Mouse (Mus musculus): ENCODE measurements around the gene Mmgt1. TPM values are rescaled to one million over a fixed set of nuclear protein-coding genes. Genes with fewer than 3 reads are reported as not detected.

Mmgt1 gene
- polyA plus RNA-seq (2015; fragmentation: Nextera tagmentation; extraction: Ambion mirVana) = 9.5 and 12.8 TPM in 2 replicates

GRCm38 (mm10) chrX:56597887-56598640 is at the start of gene Mmgt1:
Gene Mmgt1, minus strand, starts transcription at chrX:56598069.
- DNase-seq (peak; percentile 91), ATAC-seq (ENCODE audit: low read depth) (peak; percentile 96)
- Histone ChIP-seq H3K9me3 (replicated peaks) (no peaks in the 10 kb centered on the region), H3K27me3 (no peaks in the 10 kb centered on the region), H3K4me3 (replicated peaks) (peak within 1 kb of the TSS; percentile 79), H3K4me1 (replicated peaks) (peaks cover 14% of the 10 kb centered on the region), H3K4me2 (peak within 1 kb of the TSS; percentile 68), H3K36me3 (no peaks in the 10 kb centered on the region; the same call in 1 of the 2 replicates), H3K27ac (peak within 1 kb of the TSS; percentile 73), H3K9ac (peak within 1 kb of the TSS; percentile 86)
- 9% methylated on average over 44 of the region's 44 CpGs for WGBS (ENCODE audit: insufficient replicate concordance)

- H3K9me3 ChIP-seq (replicated peaks) = no peaks in the 10 kb centered on the region
- DNase-seq (no peak), ATAC-seq (ENCODE audit: low read depth) (no peak)
- H3K4me2 ChIP-seq = no peak overlapping the region
- no peaks in the 10 kb centered on the region for H3K27me3 ChIP-seq
- H3K4me3 ChIP-seq (replicated peaks) = no peak overlapping the region
- no peaks in the 10 kb centered on the region for H3K36me3 ChIP-seq
- WGBS (ENCODE audit: insufficient replicate concordance) = 14% methylated on average over 1 of the region's 1 CpGs
- H3K9ac ChIP-seq = no peak overlapping the region
- H3K27ac ChIP-seq = no peak overlapping the region
- no peaks in the 10 kb centered on the region for H3K4me1 ChIP-seq (replicated peaks)
Observed at GRCm38 (mm10) chrX:56640066-56640465, 42.2 kb upstream of the Mmgt1 start.

GRCm38 (mm10) chrX:56636185-56636584 is 38.3 kb upstream of the Mmgt1 start:
- Histone ChIP-seq H3K36me3 (0 out of 2 replicates have a peak, but pooled peaks cover 3% of the 10 kb centered on the region), H3K4me1 (replicated peaks) (no peaks in the 10 kb centered on the region), H3K27me3 (no peaks in the 10 kb centered on the region), H3K4me2 (no peak overlapping the region), H3K4me3 (replicated peaks) (no peak overlapping the region), H3K9me3 (replicated peaks) (no peaks in the 10 kb centered on the region), H3K9ac (no peak overlapping the region), H3K27ac (no peak overlapping the region)
- DNase-seq (no peak), ATAC-seq (ENCODE audit: low read depth) (no peak)
- WGBS (ENCODE audit: insufficient replicate concordance) = 73% methylated on average over 5 of the region's 5 CpGs

- Histone ChIP-seq H3K27ac (no peak overlapping the region), H3K4me3 (replicated peaks) (no peak overlapping the region), H3K4me2 (no peak overlapping the region), H3K9me3 (replicated peaks) (no peaks in the 10 kb centered on the region), H3K36me3 (no peaks in the 10 kb centered on the region), H3K4me1 (replicated peaks) (peaks cover 42% of the 10 kb centered on the region), H3K9ac (no peak overlapping the region), H3K27me3 (no peaks in the 10 kb centered on the region)
- DNase-seq = no peak
- 40% methylated on average over 2 of the region's 2 CpGs for WGBS (ENCODE audit: insufficient replicate concordance)
- peak; percentile 77 for ATAC-seq (ENCODE audit: low read depth)
Observed at GRCm38 (mm10) chrX:56615236-56615635, 17.4 kb upstream of the Mmgt1 start.

- Histone ChIP-seq H3K9ac (peak overlapping the region; percentile 80), H3K4me1 (replicated peaks) (peaks cover 56% of the 10 kb centered on the region), H3K27ac (no peak overlapping the region), H3K4me3 (replicated peaks) (peak overlapping the region; percentile 72), H3K36me3 (no peaks in the 10 kb centered on the region), H3K4me2 (peak overlapping the region; percentile 78), H3K27me3 (no peaks in the 10 kb centered on the region), H3K9me3 (replicated peaks) (no peaks in the 10 kb centered on the region)
- WGBS (ENCODE audit: insufficient replicate concordance) = 11% methylated on average over 13 of the region's 13 CpGs
- no peak for DNase-seq
- ATAC-seq (ENCODE audit: low read depth) = no peak
Observed at GRCm38 (mm10) chrX:56610318-56610694, 12.4 kb upstream of the Mmgt1 start.

- DNase-seq (peak; percentile 70), ATAC-seq (ENCODE audit: low read depth) (peak; percentile 95)
- Histone ChIP-seq H3K36me3 (no peaks in the 10 kb centered on the region), H3K27me3 (no peaks in the 10 kb centered on the region), H3K9me3 (replicated peaks) (no peaks in the 10 kb centered on the region), H3K4me3 (replicated peaks) (peak within 1 kb of the TSS; percentile 72), H3K4me1 (replicated peaks) (peaks cover 51% of the 10 kb centered on the region), H3K9ac (peak within 1 kb of the TSS; percentile 80), H3K27ac (peak within 1 kb of the TSS; percentile 74), H3K4me2 (peak within 1 kb of the TSS; percentile 78)
- WGBS (ENCODE audit: insufficient replicate concordance) = 14% methylated on average over 24 of the region's 50 CpGs
Observed at GRCm38 (mm10) chrX:56609623-56610317, 11.9 kb upstream of the Mmgt1 start, which contains the start of gene Slc9a6. Gene Slc9a6, plus strand, starts transcription at chrX:56609757.

GRCm38 (mm10) chrX:56609285-56609622 is 11.4 kb upstream of the Mmgt1 start:
- H3K4me1 ChIP-seq (replicated peaks) = peaks cover 46% of the 10 kb centered on the region
- no peaks in the 10 kb centered on the region for H3K36me3 ChIP-seq
- DNase-seq = no peak
- H3K27me3 ChIP-seq = no peaks in the 10 kb centered on the region
- WGBS (ENCODE audit: insufficient replicate concordance) = 22% methylated on average over 7 of the region's 7 CpGs
- no peaks in the 10 kb centered on the region for H3K9me3 ChIP-seq (replicated peaks)
- peak overlapping the region; percentile 78 for H3K4me2 ChIP-seq
- H3K4me3 ChIP-seq (replicated peaks) = peak overlapping the region; percentile 72
- peak; percentile 30 for ATAC-seq (ENCODE audit: low read depth)
- H3K9ac ChIP-seq = peak overlapping the region; percentile 80
- H3K27ac ChIP-seq = peak overlapping the region; percentile 32; the same call in 1 of the 2 replicates

GRCm38 (mm10) chrX:56607032-56607710 is 9.3 kb upstream of the Mmgt1 start:
- Histone ChIP-seq H3K4me1 (replicated peaks) (peaks cover 46% of the 10 kb centered on the region), H3K4me2 (no peak overlapping the region), H3K36me3 (no peaks in the 10 kb centered on the region), H3K27me3 (no peaks in the 10 kb centered on the region), H3K9ac (no peak overlapping the region), H3K4me3 (replicated peaks) (no peak overlapping the region), H3K9me3 (replicated peaks) (no peaks in the 10 kb centered on the region), H3K27ac (0 out of 2 replicates have a peak overlapping the region, but pooled peaks have one; percentile 18)
- no peak for DNase-seq
- ATAC-seq (ENCODE audit: low read depth) = no peak
- 28% methylated on average over 7 of the region's 7 CpGs for WGBS (ENCODE audit: insufficient replicate concordance)

GRCm38 (mm10) chrX:56606536-56606935 is 8.7 kb upstream of the Mmgt1 start:
- Histone ChIP-seq H3K9ac (no peak overlapping the region), H3K4me3 (replicated peaks) (no peak overlapping the region), H3K4me1 (replicated peaks) (peaks cover 46% of the 10 kb centered on the region), H3K4me2 (no peak overlapping the region), H3K9me3 (replicated peaks) (no peaks in the 10 kb centered on the region), H3K27ac (peak overlapping the region; percentile 18; the same call in 1 of the 2 replicates), H3K27me3 (no peaks in the 10 kb centered on the region), H3K36me3 (no peaks in the 10 kb centered on the region)
- ATAC-seq (ENCODE audit: low read depth) = no peak
- DNase-seq = no peak
- WGBS (ENCODE audit: insufficient replicate concordance) = 50% methylated on average over 2 of the region's 2 CpGs

- Histone ChIP-seq H3K27ac (peak overlapping the region; percentile 73), H3K27me3 (no peaks in the 10 kb centered on the region), H3K9ac (peak overlapping the region; percentile 86), H3K4me1 (replicated peaks) (peaks cover 14% of the 10 kb centered on the region), H3K9me3 (replicated peaks) (no peaks in the 10 kb centered on the region), H3K4me2 (peak overlapping the region; percentile 68), H3K4me3 (replicated peaks) (peak overlapping the region; percentile 79), H3K36me3 (no peaks in the 10 kb centered on the region; the same call in 1 of the 2 replicates)
- ATAC-seq (ENCODE audit: low read depth) (peak; percentile 54), DNase-seq (no peak)
- WGBS (ENCODE audit: insufficient replicate concordance) = 8% methylated on average over 25 of the region's 25 CpGs
Observed at GRCm38 (mm10) chrX:56597219-56597886, 516 bp downstream of the Mmgt1 start.

GRCm38 (mm10) chrX:56578200-56578599 is 19.7 kb downstream of the Mmgt1 start:
- H3K9ac ChIP-seq = no peak overlapping the region
- no peak for ATAC-seq (ENCODE audit: low read depth)
- no peaks in the 10 kb centered on the region for H3K27me3 ChIP-seq
- no peak for DNase-seq
- no peaks in the 10 kb centered on the region for H3K4me1 ChIP-seq (replicated peaks)
- no peak overlapping the region for H3K4me2 ChIP-seq
- H3K4me3 ChIP-seq (replicated peaks) = no peak overlapping the region
- no peak overlapping the region for H3K27ac ChIP-seq
- H3K36me3 ChIP-seq = no peaks in the 10 kb centered on the region
- no peaks in the 10 kb centered on the region for H3K9me3 ChIP-seq (replicated peaks)
- 66% methylated on average over 2 of the region's 2 CpGs for WGBS (ENCODE audit: insufficient replicate concordance)
